Mouse (Mus musculus) regulatory T cell (primary cell): ENCODE measurements around the gene Lrfn4.

Source experiments
- in situ Hi-C: fragments of 300-600 bp; cut with MboI, MseI; formaldehyde crosslinking; loops from one replicate; pipeline ENCODE4 v1.15.1; 2025; ENCODE audit warnings: high pct_unique_total_duplicates

The Lrfn4 gene

GRCm38 (mm10) chr19:4569356-4570236 lies 45.9 kb downstream of the Lrfn4 start:
- in situ Hi-C loops = no loop called here

- in situ Hi-C loops = no loop called here
Measured at GRCm38 (mm10) chr19:4568832-4569231, 46.6 kb downstream of the Lrfn4 start.

GRCm38 (mm10) chr19:4567665-4568064 lies 47.8 kb downstream of the Lrfn4 start:
- in situ Hi-C loops = no loop called here

GRCm38 (mm10) chr19:4566880-4567279 lies 48.6 kb downstream of the Lrfn4 start:
- in situ Hi-C loops = no loop called here

GRCm38 (mm10) chr19:4565678-4566077 lies 49.8 kb downstream of the Lrfn4 start:
- in situ Hi-C loops = no loop called here
